Mouse (Mus musculus) embryonic fibroblast, embryonic 13.5 days (primary cell): ENCODE measurements at regions not wholly inside any gene's neighbourhood (a gene's known extent, or its start where the extent isn't known, plus 50 kb on each side); places are given as distances from the start of the nearest gene placed in this dataset.

Experiments used
- CTCF ChIP-seq: IDR thresholded peaks from 2 replicates; pipeline ENCODE4 v1.5.1; 2011; ENCODE audit warnings: mild to moderate bottlenecking, control low read depth, low read length, moderate library complexity, borderline replicate concordance; ENCODE audit not compliant: insufficient read depth
- POLR2A ChIP-seq: IDR thresholded peaks from 2 replicates; pipeline ENCODE4 v1.6.1; 2011; ENCODE audit warnings: low read depth, mild to moderate bottlenecking, control low read depth, low read length, moderate library complexity

- TF ChIP-seq POLR2A (no peak), CTCF (no peak)
These were observed 71.2 kb upstream of the Id2 start for GRCm38 (mm10) chr12:25168213-25168545.
